Mouse (Mus musculus) gastrocnemius, adult 18-20 months (tissue): ENCODE data around the gene Mbnl3. TPM values are rescaled to one million over a fixed set of nuclear protein-coding genes. Genes with fewer than 3 reads are reported as not detected.

Experiments used
- microRNA-seq: library from miRNA; unstranded; fragments of <30 nt; microRNA quantifications from one replicate; pipeline ENCODE4 v1.2.0, GENCODE M21; 2021
- total RNA-seq, 2 experiments: library from RNA; stranded (reverse); gene quantifications; 2 replicates each; pipeline ENCODE4 v1.2.3; 2021

Mbnl3 gene
- total RNA-seq, 2 experiments from 2014 or later = 0.09 to 0.27 TPM

Small RNAs within 50 kb of the gene (microRNA-seq; reads per million reads assigned to microRNA genes)
- gene Gm23417 = not detected

Other genes with a start within 250 kb of the Mbnl3 start
- gene Rap2c, start 188.5 kb downstream of the Mbnl3 start, total RNA-seq = 10 to 100 TPM; 22.3 to 24.3 TPM